Mouse (Mus musculus): ENCODE measurements around the gene Rras.

DNA sequence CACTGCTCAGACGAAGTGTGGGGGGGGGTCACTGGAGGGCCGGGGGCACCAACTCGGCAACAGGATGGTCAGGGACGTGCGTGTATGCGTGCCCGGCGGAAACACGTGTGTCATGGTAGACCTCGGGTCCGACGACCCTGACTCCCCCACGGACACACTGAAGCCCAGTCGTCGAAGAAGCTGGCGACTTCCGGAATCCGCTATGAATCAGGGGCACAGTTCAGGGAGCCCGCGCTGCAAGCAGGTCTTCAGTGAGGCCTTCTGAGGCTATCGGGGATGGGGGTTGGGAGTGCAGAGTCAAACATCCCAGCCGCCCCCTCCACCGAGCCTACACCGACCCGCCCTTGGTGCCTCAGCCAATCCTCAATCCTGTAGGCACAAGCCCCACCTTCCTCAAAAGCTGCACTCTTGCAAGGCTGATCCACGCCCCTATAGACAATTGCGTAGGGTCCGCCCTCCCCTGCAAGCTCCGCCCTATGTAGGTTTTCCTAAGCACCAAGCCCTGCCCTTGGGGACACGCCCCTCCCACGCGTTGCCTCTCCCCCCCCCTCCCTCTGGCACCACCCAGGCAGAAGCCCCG lies 36.3 kb downstream of the Rras start:
- TF ChIP-seq CTCF (IDR thresholded peaks at IDR 0.05; ENCODE audit: low read depth, low read length) (no peak), GATA1 (IDR thresholded peaks at IDR 0.05; ENCODE audit: borderline replicate concordance, low read length) (no peak), TAL1 (conservative IDR thresholded peaks at IDR 0.05; ENCODE audit: low read depth, low read length) (no peak), POLR2AphosphoS5 (IDR thresholded peaks at IDR 0.05; ENCODE audit: insufficient replicate concordance, low read depth, low read length) (no peak)
